ENCODE assay signal across 9 mouse cellular contexts in genomic region chr5:76998416-76998815, GRCm38 (mm10). TPM values are rescaled to one million over a fixed set of nuclear protein-coding genes. Genes with fewer than 3 reads are reported as not detected.
DNase-seq lines count a peak whose midpoint lies in the region; ATAC-seq lines count a peak whose summit lies in the region.
"Had no signal": no experiment of that assay in that cellular context is flagged by ENCODE, and none has a peak within 500 bp of the region (broad histone marks: within the 10 kb centered on the region; RNA-seq: fewer than 3 reads in every experiment).

No protein-coding gene starts in this region.

- H3K27ac ChIP-seq in hindbrain, embryonic 14.5 days = no peak overlapping the region
- no peak overlapping the region for H3K27ac ChIP-seq in hindbrain, embryonic 13.5 days

- H3K4me1 ChIP-seq in hindbrain, embryonic 14.5 days (replicated peaks; ENCODE audit: control insufficient read depth, insufficient read depth, low read length) = no peaks in the 10 kb centered on the region
- no peaks in the 10 kb centered on the region for H3K4me1 ChIP-seq in hindbrain, embryonic 13.5 days (replicated peaks)

- 55% methylated on average over 5 of the region's 5 CpGs for WGBS in hindbrain, embryonic 14.5 days
- 52% methylated on average over 5 of the region's 5 CpGs for WGBS in hindbrain, embryonic 13.5 days

- H3K9ac ChIP-seq in hindbrain, embryonic 14.5 days = no peak overlapping the region
- no peak overlapping the region for H3K9ac ChIP-seq in hindbrain, embryonic 13.5 days

- intact Hi-C loops in left cerebral cortex, postnatal 14 days (cut with DNase I) = loop anchor here (5.0 kb wide), 2 partner anchors 169 to 219 kb away; no protein-coding TSS in a partner anchor

- peaks cover 69% of the 10 kb centered on the region for H3K36me3 ChIP-seq in hindbrain, embryonic 14.5 days (replicated peaks; ENCODE audit: control insufficient read depth, insufficient read depth)
- H3K36me3 ChIP-seq in hindbrain, embryonic 13.5 days = peaks cover 69% of the 10 kb centered on the region

- H3K27me3 ChIP-seq in hindbrain, embryonic 14.5 days (ENCODE audit: control insufficient read depth, insufficient read depth, low read length) = no peaks in the 10 kb centered on the region
- no peaks in the 10 kb centered on the region for H3K27me3 ChIP-seq in hindbrain, embryonic 13.5 days

- H3K4me3 ChIP-seq in hindbrain, embryonic 14.5 days (replicated peaks; ENCODE audit: low read length) = no peak overlapping the region
- H3K4me3 ChIP-seq in hindbrain, embryonic 13.5 days = no peak overlapping the region

- H3K9me3 ChIP-seq in hindbrain, embryonic 14.5 days (ENCODE audit: control insufficient read depth, low read length) = no peaks in the 10 kb centered on the region
- no peaks in the 10 kb centered on the region for H3K9me3 ChIP-seq in hindbrain, embryonic 13.5 days

- peak; percentile 83 for DNase-seq in hindbrain, embryonic 14.5 days (ENCODE audit: low spot score)
- DNase-seq in A20 (ENCODE audit: low read depth, low spot score) (peak; percentile 25), NIH3T3 (ENCODE audit: low read depth) (peak; percentile 77)
- peak; percentile 56 to 78 for DNase-seq in left cerebral cortex, postnatal 14 days (ENCODE audit: low spot score in 2 of 2)
- no peak for DNase-seq in urinary bladder, adult 18-20 months (ENCODE audit: low spot score in 2 of 2)

- no peak for ATAC-seq in hindbrain, embryonic 14.5 days (ENCODE audit: low FRiP score)
- no peak for ATAC-seq in hindbrain, embryonic 13.5 days (ENCODE audit: low FRiP score)
- ATAC-seq in megakaryocyte, adult 5-6 weeks (ENCODE audit: poor library complexity, severe bottlenecking) = no peak
- ATAC-seq in erythroid progenitor cell, adult 5-6 weeks (replicated peaks; ENCODE audit: low FRiP score, poor library complexity, severe bottlenecking) = no peak

- H3K4me2 ChIP-seq in hindbrain, embryonic 14.5 days (replicated peaks) = no peak overlapping the region
- H3K4me2 ChIP-seq in hindbrain, embryonic 13.5 days = no peak overlapping the region

RNA-seq across cellular contexts. Expression of gene Arl9, which starts 5.4 kb away (rescaled TPM):
- not detected in 2 replicates for polyA plus RNA-seq in hindbrain, embryonic 14.5 days (2014; fragmentation: Nextera tagmentation; extraction: Ambion mirVana)
- 0.35 TPM in 1 of 2 replicates, not detected in the other for polyA plus RNA-seq in hindbrain, embryonic 13.5 days (2015; fragmentation: Nextera tagmentation; extraction: Ambion mirVana)
- not detected for total RNA-seq in left cerebral cortex, postnatal 14 days (2021)
- total RNA-seq in megakaryocyte, adult 5-6 weeks (2015) = 0.31 and 1.3 TPM in 2 replicates
- not detected in 2 replicates for total RNA-seq in megakaryocyte, adult 5-6 weeks (2017)
- not detected in 2 replicates for total RNA-seq in erythroid progenitor cell, adult 5-6 weeks (2015; ENCODE audit: low replicate concordance)
- not detected in 2 replicates for total RNA-seq in erythroid progenitor cell, adult 5-6 weeks (2017; ENCODE audit: low replicate concordance)
- total RNA-seq: common myeloid progenitor, adult 5-6 weeks had no signal

RNA-seq across cellular contexts. Expression of gene Thegl, which starts 17.4 kb away (rescaled TPM):
- polyA plus RNA-seq in hindbrain, embryonic 14.5 days (2014; fragmentation: Nextera tagmentation; extraction: Ambion mirVana) = 0.53 and 0.66 TPM in 2 replicates
- polyA plus RNA-seq in hindbrain, embryonic 13.5 days (2015; fragmentation: Nextera tagmentation; extraction: Ambion mirVana) = 0.32 and 1.0 TPM in 2 replicates
- total RNA-seq in left cerebral cortex, postnatal 14 days (2021) = under 1 TPM; 0.55 to 0.83 TPM
- 0.45 TPM in 1 of 2 replicates, not detected in the other for total RNA-seq in megakaryocyte, adult 5-6 weeks (2015)
- total RNA-seq in megakaryocyte, adult 5-6 weeks (2017) = not detected in 2 replicates
- total RNA-seq in erythroid progenitor cell, adult 5-6 weeks (2015; ENCODE audit: low replicate concordance) = not detected in 2 replicates
- not detected in 2 replicates for total RNA-seq in erythroid progenitor cell, adult 5-6 weeks (2017; ENCODE audit: low replicate concordance)

RNA-seq across cellular contexts. Expression of gene Srp72, which starts 23.9 kb away (rescaled TPM):
- polyA plus RNA-seq in hindbrain, embryonic 14.5 days (2014; fragmentation: Nextera tagmentation; extraction: Ambion mirVana) = 87.6 and 95.2 TPM in 2 replicates
- 80.3 and 80.9 TPM in 2 replicates for polyA plus RNA-seq in hindbrain, embryonic 13.5 days (2015; fragmentation: Nextera tagmentation; extraction: Ambion mirVana)
- total RNA-seq in left cerebral cortex, postnatal 14 days (2021) = 100 to 1,000 TPM; 111 to 116 TPM
- total RNA-seq in megakaryocyte, adult 5-6 weeks (2015) = 83.0 and 91.0 TPM in 2 replicates
- total RNA-seq in megakaryocyte, adult 5-6 weeks (2017) = 133 and 141 TPM in 2 replicates
- total RNA-seq in erythroid progenitor cell, adult 5-6 weeks (2015; ENCODE audit: low replicate concordance) = 41.4 and 41.5 TPM in 2 replicates
- total RNA-seq in erythroid progenitor cell, adult 5-6 weeks (2017; ENCODE audit: low replicate concordance) = 28.4 and 102 TPM in 2 replicates

RNA-seq across cellular contexts. Expression of gene Ppat, which starts 47.0 kb away (rescaled TPM):
- polyA plus RNA-seq in hindbrain, embryonic 14.5 days (2014; fragmentation: Nextera tagmentation; extraction: Ambion mirVana) = 13.7 and 17.4 TPM in 2 replicates
- 12.1 and 13.0 TPM in 2 replicates for polyA plus RNA-seq in hindbrain, embryonic 13.5 days (2015; fragmentation: Nextera tagmentation; extraction: Ambion mirVana)
- 10 to 100 TPM; 20.1 to 20.4 TPM for total RNA-seq in left cerebral cortex, postnatal 14 days (2021)
- 11.4 and 13.0 TPM in 2 replicates for total RNA-seq in megakaryocyte, adult 5-6 weeks (2015)
- total RNA-seq in megakaryocyte, adult 5-6 weeks (2017) = 19.3 and 20.1 TPM in 2 replicates
- 6.8 and 12.2 TPM in 2 replicates for total RNA-seq in erythroid progenitor cell, adult 5-6 weeks (2015; ENCODE audit: low replicate concordance)
- total RNA-seq in erythroid progenitor cell, adult 5-6 weeks (2017; ENCODE audit: low replicate concordance) = 15.1 and 17.4 TPM in 2 replicates

RNA-seq across cellular contexts. Expression of gene Paics, which starts 47.3 kb away (rescaled TPM):
- 161 and 188 TPM in 2 replicates for polyA plus RNA-seq in hindbrain, embryonic 14.5 days (2014; fragmentation: Nextera tagmentation; extraction: Ambion mirVana)
- polyA plus RNA-seq in hindbrain, embryonic 13.5 days (2015; fragmentation: Nextera tagmentation; extraction: Ambion mirVana) = 174 and 178 TPM in 2 replicates
- 10 to 100 TPM; 95.7 to 95.9 TPM for total RNA-seq in left cerebral cortex, postnatal 14 days (2021)
- total RNA-seq in megakaryocyte, adult 5-6 weeks (2015) = 182 and 193 TPM in 2 replicates
- 187 and 225 TPM in 2 replicates for total RNA-seq in megakaryocyte, adult 5-6 weeks (2017)
- 105 and 119 TPM in 2 replicates for total RNA-seq in erythroid progenitor cell, adult 5-6 weeks (2015; ENCODE audit: low replicate concordance)
- total RNA-seq in erythroid progenitor cell, adult 5-6 weeks (2017; ENCODE audit: low replicate concordance) = 75.2 and 130 TPM in 2 replicates

Comparison
In these comparisons a context has a peak if more than half of its experiments do, and no peak if none do; other contexts are left out.
1. DNase-seq: peak in hindbrain, embryonic 14.5 days (single experiment), A20 (single experiment), NIH3T3 (single experiment) and left cerebral cortex, postnatal 14 days (2 of 2); none in urinary bladder, adult 18-20 months (0 of 2).